Mouse (Mus musculus): ENCODE data around the gene Dyrk1a. TPM values are rescaled to one million over a fixed set of nuclear protein-coding genes. Genes with fewer than 3 reads are reported as not detected.

Gene Dyrk1a
- polyA plus RNA-seq, 1 experiment from 2014 or later, result 10.0 TPM

- Histone ChIP-seq H3K36me3 (peaks cover 9% of the 10 kb centered on the region; the same call in 1 of the 2 replicates), H3K4me1 (peaks cover 21% of the 10 kb centered on the region), H3K9me3 (no peaks in the 10 kb centered on the region), H3K9ac (replicated peaks) (no peak overlapping the region), H3K27ac (replicated peaks) (no peak overlapping the region), H3K4me3 (no peak overlapping the region), H3K27me3 (no peaks in the 10 kb centered on the region), H3K4me2 (replicated peaks) (no peak overlapping the region)
- no peak for ATAC-seq (ENCODE audit: low FRiP score, low read depth)
- 86% methylated on average over 4 of the region's 4 CpGs for WGBS
Measured at GRCm38 (mm10) chr16:94624871-94625270, 55.1 kb downstream of the Dyrk1a start.

DNA sequence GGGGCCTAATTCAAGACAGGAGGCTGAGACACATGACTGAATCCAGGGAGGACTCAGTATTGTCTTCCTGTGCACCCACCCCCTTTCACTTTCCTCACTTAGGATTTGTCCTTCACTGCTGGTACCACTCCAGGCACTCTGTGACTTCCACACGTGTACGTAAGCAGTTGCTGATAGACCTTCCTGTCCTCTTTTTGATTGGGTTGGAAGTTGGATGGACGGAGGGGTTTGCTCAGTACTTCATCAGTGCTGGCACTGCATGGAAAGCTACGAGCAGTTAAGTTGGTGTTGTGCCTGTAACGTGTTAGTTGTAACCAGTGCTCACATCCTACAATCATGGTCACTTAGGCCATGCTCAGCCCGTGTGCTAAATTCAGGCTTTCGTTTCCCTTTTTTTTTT lies 55.8 kb downstream of the Dyrk1a start:
- H3K4me3 ChIP-seq, result no peak overlapping the region
- WGBS, result 95% methylated on average over 7 of the region's 7 CpGs

DNA sequence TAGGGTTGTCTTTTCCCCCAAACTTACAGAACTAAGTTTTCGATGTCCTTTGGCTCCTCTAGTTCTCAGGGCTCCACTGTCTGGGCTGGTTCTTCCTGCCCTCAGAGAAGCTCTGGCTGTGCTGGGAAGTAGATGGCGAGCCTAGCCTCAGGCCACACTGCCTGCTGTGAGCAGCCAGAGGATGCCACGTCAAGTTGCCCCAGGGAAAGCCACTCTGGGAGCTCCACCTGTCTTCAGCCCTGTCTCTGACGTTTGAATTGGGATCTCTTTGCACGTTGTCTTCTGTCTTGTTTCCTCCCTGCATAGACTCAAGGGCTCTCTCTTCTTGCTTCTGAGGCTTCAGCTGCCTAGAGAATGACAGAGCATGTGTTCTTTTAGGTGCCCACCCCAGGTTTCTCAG lies 57.9 kb downstream of the Dyrk1a start:
- WGBS, result 52% methylated on average over 5 of the region's 5 CpGs
- no peak overlapping the region for H3K4me3 ChIP-seq
- no peaks in the 10 kb centered on the region for H3K36me3 ChIP-seq
- H3K27me3 ChIP-seq, result no peaks in the 10 kb centered on the region
- no peaks in the 10 kb centered on the region for H3K9me3 ChIP-seq
- H3K4me2 ChIP-seq (replicated peaks), result no peak overlapping the region
- no peak overlapping the region for H3K9ac ChIP-seq (replicated peaks)
- H3K27ac ChIP-seq (replicated peaks), result no peak overlapping the region
- no peak for ATAC-seq (ENCODE audit: low FRiP score, low read depth)
- H3K4me1 ChIP-seq, result peaks cover 30% of the 10 kb centered on the region

More for the DNA sequence above, 55.8 kb downstream of the Dyrk1a start:
- H3K27ac ChIP-seq (replicated peaks), result no peak overlapping the region
- H3K9me3 ChIP-seq, result no peaks in the 10 kb centered on the region
- H3K36me3 ChIP-seq, result 0 out of 2 replicates have a peak, but pooled peaks cover 1% of the 10 kb centered on the region
- H3K4me2 ChIP-seq (replicated peaks), result no peak overlapping the region
- no peak for ATAC-seq (ENCODE audit: low FRiP score, low read depth)
- H3K27me3 ChIP-seq, result no peaks in the 10 kb centered on the region
- H3K4me1 ChIP-seq, result peaks cover 21% of the 10 kb centered on the region
- no peak overlapping the region for H3K9ac ChIP-seq (replicated peaks)

DNA sequence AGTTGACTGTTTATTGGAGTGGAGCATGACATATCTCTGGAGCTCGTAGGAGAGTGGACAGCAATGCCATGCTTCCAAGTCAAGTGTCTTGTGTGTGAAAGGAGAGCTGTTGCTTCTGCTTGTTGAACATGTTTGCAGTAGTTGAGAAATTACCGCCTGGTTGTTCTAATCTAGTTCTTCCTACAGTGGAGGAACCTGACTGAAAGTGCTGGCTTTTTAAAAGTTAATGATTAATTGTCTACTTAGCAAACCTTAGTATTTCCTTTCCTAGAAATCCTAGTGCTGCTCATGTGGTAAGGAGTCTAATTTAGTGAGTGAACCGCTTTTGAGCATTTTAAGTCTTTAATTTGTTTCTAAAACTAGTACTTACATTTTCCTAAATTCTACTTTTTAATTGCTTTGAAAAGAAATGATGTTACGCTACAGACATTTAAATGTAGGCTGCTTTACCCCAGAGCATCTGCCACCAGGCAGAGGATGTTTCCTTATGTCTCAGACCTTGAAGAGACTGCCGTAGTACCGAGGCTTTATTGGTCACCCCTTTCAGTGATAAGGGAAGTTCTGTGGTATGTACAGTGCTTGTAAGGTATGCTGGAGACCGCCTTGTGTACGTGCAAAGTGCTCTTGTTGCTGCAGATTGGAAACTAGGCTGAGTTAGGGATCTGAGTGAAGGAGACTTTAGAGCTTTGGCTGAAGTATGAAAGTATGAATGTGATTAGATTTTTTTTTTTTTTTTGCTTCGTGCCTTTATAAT lies 59.3 kb downstream of the Dyrk1a start:
- Histone ChIP-seq H3K4me3 (no peak overlapping the region), H3K9ac (replicated peaks) (no peak overlapping the region), H3K27me3 (no peaks in the 10 kb centered on the region), H3K27ac (replicated peaks) (no peak overlapping the region), H3K4me2 (replicated peaks) (no peak overlapping the region), H3K9me3 (no peaks in the 10 kb centered on the region), H3K36me3 (no peaks in the 10 kb centered on the region), H3K4me1 (peaks cover 37% of the 10 kb centered on the region)
- no peak for ATAC-seq (ENCODE audit: low FRiP score, low read depth)
- WGBS, result 91% methylated on average over 9 of the region's 9 CpGs

DNA sequence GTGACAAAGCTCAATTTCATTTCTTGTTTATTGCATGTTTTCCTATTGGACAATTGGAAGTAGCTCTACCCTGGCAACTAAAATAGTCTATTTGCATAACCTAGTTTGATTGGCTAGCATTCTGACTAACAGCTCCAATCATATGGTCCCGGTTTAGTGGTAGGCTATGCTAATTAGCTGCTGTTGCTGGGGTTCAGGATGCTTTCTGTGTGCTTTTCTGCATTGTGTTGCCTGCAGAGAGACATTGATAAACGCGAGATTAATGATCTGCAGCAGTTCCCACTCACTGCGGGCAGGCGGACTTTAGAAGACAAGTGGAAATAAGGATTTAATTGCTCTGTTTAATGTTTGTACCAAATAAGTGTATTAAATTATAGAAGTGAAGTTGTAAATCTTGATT lies 62.2 kb downstream of the Dyrk1a start:
- no peak overlapping the region for H3K9ac ChIP-seq (replicated peaks)
- H3K4me2 ChIP-seq (replicated peaks), result no peak overlapping the region
- ATAC-seq (ENCODE audit: low FRiP score, low read depth), result peak; percentile 93
- no peaks in the 10 kb centered on the region for H3K27me3 ChIP-seq
- H3K4me1 ChIP-seq, result peaks cover 25% of the 10 kb centered on the region
- no peaks in the 10 kb centered on the region for H3K9me3 ChIP-seq
- WGBS, result 16% methylated on average over 5 of the region's 5 CpGs
- H3K27ac ChIP-seq (replicated peaks), result peak overlapping the region; percentile 49; the same call in 1 of the 2 replicates
- H3K4me3 ChIP-seq, result no peak overlapping the region
- no peaks in the 10 kb centered on the region for H3K36me3 ChIP-seq

GRCm38 (mm10) chr16:94632424-94632963 lies 62.7 kb downstream of the Dyrk1a start:
- H3K4me2 ChIP-seq (replicated peaks), result no peak overlapping the region
- peaks cover 28% of the 10 kb centered on the region for H3K4me1 ChIP-seq
- H3K4me3 ChIP-seq, result no peak overlapping the region
- peak overlapping the region; percentile 49; the same call in 1 of the 2 replicates for H3K27ac ChIP-seq (replicated peaks)
- no peak overlapping the region for H3K9ac ChIP-seq (replicated peaks)
- H3K36me3 ChIP-seq, result no peaks in the 10 kb centered on the region
- no peaks in the 10 kb centered on the region for H3K27me3 ChIP-seq
- ATAC-seq (ENCODE audit: low FRiP score, low read depth), result 0 out of 2 replicates have a peak, but pooled peaks have one; percentile 3
- no peaks in the 10 kb centered on the region for H3K9me3 ChIP-seq
- 89% methylated on average over 6 of the region's 6 CpGs for WGBS

GRCm38 (mm10) chr16:94633012-94633411 lies 63.2 kb downstream of the Dyrk1a start:
- Histone ChIP-seq H3K9ac (replicated peaks) (no peak overlapping the region), H3K27me3 (no peaks in the 10 kb centered on the region), H3K4me1 (peaks cover 25% of the 10 kb centered on the region), H3K4me3 (no peak overlapping the region), H3K36me3 (no peaks in the 10 kb centered on the region), H3K27ac (replicated peaks) (no peak overlapping the region), H3K4me2 (replicated peaks) (no peak overlapping the region), H3K9me3 (no peaks in the 10 kb centered on the region)
- 79% methylated on average over 6 of the region's 6 CpGs for WGBS
- ATAC-seq (ENCODE audit: low FRiP score, low read depth), result 0 out of 2 replicates have a peak, but pooled peaks have one; percentile 51

DNA sequence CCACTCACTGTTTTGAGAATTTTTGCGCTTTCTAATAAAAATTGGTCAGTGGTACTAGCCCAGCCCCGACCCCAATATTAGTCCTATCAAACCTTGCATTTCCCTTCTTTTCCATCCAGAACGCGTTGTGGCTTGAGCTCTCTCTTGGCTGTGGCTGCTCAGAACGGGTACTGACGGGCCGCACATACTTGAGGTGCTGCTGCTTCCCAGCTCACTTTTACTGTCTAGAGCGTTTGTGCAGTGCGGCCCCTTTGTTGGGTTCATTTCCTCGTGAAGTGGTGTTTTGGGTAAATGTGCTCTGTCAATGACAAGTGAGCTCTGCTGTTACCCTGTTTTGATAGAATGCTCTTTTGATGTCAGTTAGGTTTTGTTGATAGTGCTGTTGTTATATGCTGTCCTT lies 67.6 kb downstream of the Dyrk1a start:
- no peak overlapping the region for H3K27ac ChIP-seq (replicated peaks)
- WGBS, result 82% methylated on average over 10 of the region's 10 CpGs

DNA sequence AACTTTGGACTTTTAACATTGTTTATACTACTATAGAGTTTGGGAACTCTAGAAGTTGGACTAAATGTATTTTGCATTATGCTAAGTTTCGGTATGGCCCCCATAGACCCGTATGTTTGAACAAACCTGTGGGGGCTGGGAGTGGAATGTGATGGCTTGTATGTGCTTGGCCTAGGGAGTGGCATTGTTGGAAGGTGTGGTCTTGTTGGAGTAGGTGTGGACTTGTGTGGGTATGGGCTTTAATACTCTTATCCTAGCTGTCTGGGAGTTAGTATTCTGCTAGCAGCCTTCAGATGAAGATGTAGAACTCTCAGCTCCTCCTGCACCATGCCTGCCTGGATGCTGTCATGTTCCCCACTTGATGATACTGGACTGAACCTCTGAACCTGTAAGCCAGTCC lies 72.0 kb downstream of the Dyrk1a start:
- Histone ChIP-seq H3K9ac (replicated peaks) (no peak overlapping the region), H3K4me2 (replicated peaks) (no peak overlapping the region), H3K9me3 (no peaks in the 10 kb centered on the region), H3K36me3 (0 out of 2 replicates have a peak, but pooled peaks cover 5% of the 10 kb centered on the region), H3K27ac (replicated peaks) (no peak overlapping the region), H3K27me3 (no peaks in the 10 kb centered on the region), H3K4me1 (peaks cover 6% of the 10 kb centered on the region; the same call in 1 of the 2 replicates), H3K4me3 (no peak overlapping the region)
- no peak for ATAC-seq (ENCODE audit: low FRiP score, low read depth)
- 97% methylated on average over 2 of the region's 2 CpGs for WGBS

More for the DNA sequence above, 67.6 kb downstream of the Dyrk1a start:
- 0 out of 2 replicates have a peak, but pooled peaks cover 5% of the 10 kb centered on the region for H3K36me3 ChIP-seq
- peaks cover 15% of the 10 kb centered on the region for H3K4me1 ChIP-seq
- no peak for ATAC-seq (ENCODE audit: low FRiP score, low read depth)
- no peak overlapping the region for H3K4me3 ChIP-seq
- no peaks in the 10 kb centered on the region for H3K9me3 ChIP-seq
- H3K4me2 ChIP-seq (replicated peaks), result no peak overlapping the region
- no peak overlapping the region for H3K9ac ChIP-seq (replicated peaks)
- H3K27me3 ChIP-seq, result no peaks in the 10 kb centered on the region

GRCm38 (mm10) chr16:94647153-94647552 lies 77.3 kb downstream of the Dyrk1a start:
- 69% methylated on average over 5 of the region's 5 CpGs for WGBS

GRCm38 (mm10) chr16:94647925-94648324 lies 78.1 kb downstream of the Dyrk1a start:
- no peak overlapping the region for H3K4me2 ChIP-seq (replicated peaks)
- no peaks in the 10 kb centered on the region for H3K27me3 ChIP-seq
- H3K4me3 ChIP-seq, result no peak overlapping the region
- no peaks in the 10 kb centered on the region for H3K9me3 ChIP-seq
- no peak for ATAC-seq (ENCODE audit: low FRiP score, low read depth)
- H3K27ac ChIP-seq (replicated peaks), result no peak overlapping the region
- H3K9ac ChIP-seq (replicated peaks), result no peak overlapping the region
- H3K36me3 ChIP-seq, result no peaks in the 10 kb centered on the region
- H3K4me1 ChIP-seq, result peaks cover 11% of the 10 kb centered on the region; the same call in 1 of the 2 replicates
- 92% methylated on average over 2 of the region's 2 CpGs for WGBS

More at GRCm38 (mm10) chr16:94647153-94647552, 77.3 kb downstream of the Dyrk1a start:
- no peaks in the 10 kb centered on the region for H3K9me3 ChIP-seq
- no peaks in the 10 kb centered on the region for H3K27me3 ChIP-seq
- no peaks in the 10 kb centered on the region for H3K36me3 ChIP-seq
- no peak overlapping the region for H3K4me2 ChIP-seq (replicated peaks)
- H3K9ac ChIP-seq (replicated peaks), result no peak overlapping the region
- H3K4me1 ChIP-seq, result peaks cover 11% of the 10 kb centered on the region; the same call in 1 of the 2 replicates
- ATAC-seq (ENCODE audit: low FRiP score, low read depth), result no peak
- no peak overlapping the region for H3K27ac ChIP-seq (replicated peaks)
- no peak overlapping the region for H3K4me3 ChIP-seq

DNA sequence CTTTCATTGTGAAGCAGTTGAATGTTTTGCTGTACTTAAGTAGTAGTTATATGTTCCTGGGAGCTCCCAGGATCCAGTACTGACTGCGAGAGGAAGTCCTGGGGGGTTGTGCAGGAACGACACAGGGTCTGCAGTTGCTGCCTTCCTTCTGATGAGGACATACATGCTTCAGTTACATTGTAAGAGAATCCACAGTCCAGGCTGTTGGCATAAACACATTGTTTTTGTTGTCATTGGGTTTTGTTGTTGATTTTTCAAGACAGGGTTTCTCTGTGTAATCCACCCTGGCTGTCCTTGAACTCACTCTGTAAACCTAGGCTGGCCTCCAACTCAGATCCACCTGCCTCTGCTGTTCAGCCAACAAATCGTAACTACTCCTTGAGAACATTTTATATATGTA lies 80.1 kb downstream of the Dyrk1a start:
- Histone ChIP-seq H3K36me3 (no peaks in the 10 kb centered on the region), H3K9ac (replicated peaks) (no peak overlapping the region), H3K27me3 (no peaks in the 10 kb centered on the region), H3K9me3 (no peaks in the 10 kb centered on the region), H3K27ac (replicated peaks) (no peak overlapping the region), H3K4me3 (no peak overlapping the region), H3K4me1 (peaks cover 11% of the 10 kb centered on the region; the same call in 1 of the 2 replicates), H3K4me2 (replicated peaks) (no peak overlapping the region)
- no peak for ATAC-seq (ENCODE audit: low FRiP score, low read depth)
- 83% methylated on average over 3 of the region's 3 CpGs for WGBS
